Mouse (Mus musculus): ENCODE results near the gene Rora.

Rora gene

DNA sequence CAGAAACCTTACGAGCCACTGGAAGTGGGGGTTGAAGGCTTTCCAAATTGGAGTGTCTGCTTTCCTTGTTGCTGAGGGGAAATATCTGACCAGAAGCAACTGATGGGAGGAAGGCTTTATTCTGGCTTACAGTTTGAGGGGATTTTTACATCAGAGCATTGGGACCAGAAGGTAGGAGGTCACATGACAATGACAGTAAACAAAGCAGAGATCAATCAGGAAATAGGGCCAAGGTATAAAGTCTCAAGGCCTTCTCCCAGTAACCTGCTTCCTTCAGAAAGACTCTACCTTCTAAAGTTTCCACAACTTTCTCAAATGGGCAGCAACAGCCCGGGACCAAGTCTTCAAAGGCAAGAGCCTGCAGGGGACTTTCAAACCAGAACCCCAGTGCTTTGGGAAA, 34.6 kb downstream of the Rora start:
- DNase-seq (ENCODE audit: low read depth, low spot score): no peak

DNA sequence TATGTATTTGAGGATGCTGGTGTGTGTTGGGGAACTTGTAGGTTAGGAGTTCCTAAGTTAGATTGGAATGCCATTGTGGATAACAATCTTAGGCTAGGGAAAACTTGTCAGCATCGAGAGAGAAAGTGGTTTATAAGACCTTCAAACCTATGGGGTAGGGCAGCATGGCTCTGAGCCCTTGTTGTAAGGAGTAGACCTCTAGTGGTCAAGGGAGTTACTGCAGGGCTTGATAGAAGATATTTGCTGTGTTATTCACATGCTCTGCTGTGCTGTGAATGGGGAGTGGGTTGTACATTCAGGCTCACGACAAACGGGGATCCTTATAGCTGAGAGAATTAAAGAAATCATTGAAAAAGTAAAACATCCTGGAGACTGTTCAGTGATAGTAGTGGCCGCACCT, 35.8 kb downstream of the Rora start:
- DNase-seq (ENCODE audit: low read depth, low spot score): peak; percentile 81

- peak; percentile 19 for DNase-seq (ENCODE audit: low read depth, low spot score)
These were observed 41.4 kb downstream of the Rora start for GRCm38 (mm10) chr9:68694889-68695495.

GRCm38 (mm10) chr9:68695496-68695969, 41.9 kb downstream of the Rora start:
- peak; percentile 46 for DNase-seq (ENCODE audit: low read depth, low spot score)

DNA sequence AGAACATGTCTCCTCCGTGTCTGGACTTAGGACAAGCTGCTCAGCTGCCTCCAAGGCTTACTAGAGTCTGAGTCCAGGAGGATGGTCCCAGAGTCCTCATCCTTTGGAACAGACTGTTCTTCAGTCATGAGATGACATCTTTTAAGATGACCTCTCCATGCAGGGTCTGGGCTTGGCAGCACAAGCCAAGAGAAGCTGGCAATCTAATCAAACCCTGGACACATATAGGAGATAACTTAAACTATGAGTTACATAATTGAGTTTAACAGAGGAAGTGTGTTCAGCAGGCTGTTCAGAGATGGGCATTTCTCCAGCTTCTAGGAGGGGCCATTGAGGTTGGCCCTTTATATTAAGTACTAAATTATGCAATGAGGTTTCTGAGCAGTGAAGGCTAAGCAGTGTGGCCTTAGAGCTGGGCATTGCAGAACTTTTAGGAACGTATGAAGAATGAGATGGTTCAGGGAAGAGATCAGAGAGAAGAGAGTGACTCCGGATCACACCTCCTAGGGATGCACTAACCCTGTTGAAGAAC, 42.9 kb downstream of the Rora start:
- no peak for DNase-seq (ENCODE audit: low read depth, low spot score)

DNA sequence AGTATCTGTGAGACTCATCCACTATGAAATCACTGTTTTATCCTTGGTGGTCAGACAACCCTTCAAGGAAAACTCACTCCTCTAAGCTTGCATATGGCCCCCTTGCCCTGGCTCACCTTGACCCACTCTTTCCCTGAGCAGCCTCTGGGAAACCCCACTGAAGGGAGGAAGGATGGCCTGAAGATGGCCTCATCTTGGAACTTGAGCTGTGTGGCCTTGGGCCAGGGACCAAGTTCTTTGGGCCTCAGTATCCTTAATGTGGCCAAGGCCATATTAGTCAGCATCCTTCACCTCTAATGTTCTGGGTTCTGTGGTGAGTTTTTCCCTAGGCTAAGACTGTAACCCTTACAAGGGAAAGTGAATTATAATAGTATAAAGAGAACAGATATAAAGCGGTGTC, 45.8 kb downstream of the Rora start:
- no peak for DNase-seq (ENCODE audit: low read depth, low spot score)

DNA sequence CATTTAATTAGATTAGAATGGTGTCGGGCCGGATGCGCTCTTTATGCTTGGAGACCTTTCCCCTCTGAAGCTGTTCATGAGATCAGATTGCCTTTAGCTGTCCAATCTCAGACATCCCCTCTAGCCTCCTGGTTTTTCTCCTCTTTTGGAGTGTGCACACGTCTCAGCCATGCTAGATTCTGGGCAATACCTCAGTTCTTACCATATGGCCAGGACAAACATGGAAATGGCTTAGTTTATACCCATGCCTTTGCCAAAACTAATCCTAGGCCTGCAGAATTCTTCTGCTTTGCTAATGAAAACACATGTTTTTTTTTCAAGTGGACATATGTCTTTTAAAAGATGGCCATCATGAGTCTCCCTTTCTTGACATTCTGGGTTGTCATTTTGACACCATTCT, 46.3 kb downstream of the Rora start:
- DNase-seq (ENCODE audit: low read depth, low spot score): no peak

GRCm38 (mm10) chr9:68707636-68708035, 54.0 kb downstream of the Rora start:
- DNase-seq (ENCODE audit: low read depth, low spot score): no peak

GRCm38 (mm10) chr9:68709232-68709631, 55.6 kb downstream of the Rora start:
- no peak for DNase-seq (ENCODE audit: low read depth, low spot score)

DNA sequence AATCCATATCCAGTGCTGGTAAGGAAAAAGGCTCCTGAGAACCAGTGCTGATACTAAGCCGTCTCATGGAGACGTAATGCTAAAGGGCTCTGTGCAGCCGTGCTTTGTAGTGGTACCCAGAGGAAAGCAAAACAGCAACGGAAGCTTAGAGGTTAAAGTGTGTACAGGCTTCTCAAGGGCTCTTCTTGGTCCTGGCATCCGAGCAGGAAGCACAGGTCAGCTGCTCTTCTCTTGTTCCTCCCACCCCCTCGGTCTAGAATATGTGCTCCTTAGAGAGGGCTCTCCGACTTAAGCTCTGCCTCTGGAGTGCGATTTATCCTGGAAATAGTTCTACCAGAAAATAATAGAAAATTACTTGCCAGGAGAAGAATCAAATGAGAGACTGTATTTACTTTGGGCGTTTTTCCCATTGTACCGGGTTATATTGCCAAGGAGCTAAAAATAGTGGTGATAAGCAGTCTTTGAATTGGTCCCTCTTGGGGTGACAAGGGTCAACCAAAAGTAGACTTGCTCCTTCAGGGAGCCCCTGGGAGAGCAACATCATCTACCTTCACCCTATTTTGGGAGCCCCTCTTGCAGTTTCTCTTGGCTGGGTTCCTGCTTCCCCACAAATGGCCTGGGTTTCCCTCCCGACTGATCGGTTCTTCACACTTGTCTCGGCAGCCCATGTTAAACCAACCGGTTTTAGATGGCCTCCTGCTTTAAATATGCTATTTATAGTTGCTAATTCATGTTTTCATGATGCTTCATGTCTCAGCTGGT, 57.5 kb downstream of the Rora start:
- DNase-seq (ENCODE audit: low read depth, low spot score): no peak

- peak; percentile 62 for DNase-seq (ENCODE audit: low read depth, low spot score)
These were observed 63.4 kb downstream of the Rora start for GRCm38 (mm10) chr9:68716961-68717360.

GRCm38 (mm10) chr9:68718427-68718826, 64.8 kb downstream of the Rora start:
- DNase-seq (ENCODE audit: low read depth, low spot score): no peak

- DNase-seq (ENCODE audit: low read depth, low spot score): no peak
These were observed 65.7 kb downstream of the Rora start for GRCm38 (mm10) chr9:68719286-68719685.

- DNase-seq (ENCODE audit: low read depth, low spot score): no peak
These were observed 71.2 kb downstream of the Rora start for GRCm38 (mm10) chr9:68724636-68725285.

DNA sequence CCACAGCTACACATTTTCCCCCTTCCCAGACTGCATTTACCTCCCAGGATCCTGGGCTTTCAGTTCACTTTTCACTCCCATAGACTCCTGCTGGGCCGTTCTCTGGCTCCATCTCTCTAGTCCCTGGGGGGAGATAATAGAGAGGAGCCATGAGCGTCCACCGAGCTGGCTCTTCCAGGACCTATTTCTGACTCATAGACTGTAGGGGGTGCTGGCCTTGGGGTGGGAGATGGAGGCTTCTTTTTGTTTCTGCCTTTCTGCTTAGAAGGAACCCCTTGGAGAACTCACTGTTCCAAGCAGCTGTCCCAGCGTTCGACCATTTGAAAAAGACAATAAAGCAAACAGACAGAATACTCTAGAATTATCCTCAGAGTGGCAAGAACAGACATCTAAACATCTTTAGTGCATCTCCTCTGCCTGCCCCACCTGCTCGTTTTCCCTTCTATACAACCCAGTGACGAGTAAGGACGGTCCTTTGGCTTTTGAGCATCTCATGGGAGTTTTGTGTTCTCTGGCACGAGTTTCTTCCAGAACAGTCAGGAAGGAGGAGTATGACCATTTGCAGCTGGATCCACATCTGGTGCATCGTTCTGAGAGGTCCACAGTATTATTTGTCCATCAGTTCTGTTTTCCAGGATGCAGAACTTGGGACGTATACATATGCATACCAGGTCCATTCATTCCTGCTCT, 73.7 kb downstream of the Rora start:
- no peak for DNase-seq (ENCODE audit: low read depth, low spot score)

DNA sequence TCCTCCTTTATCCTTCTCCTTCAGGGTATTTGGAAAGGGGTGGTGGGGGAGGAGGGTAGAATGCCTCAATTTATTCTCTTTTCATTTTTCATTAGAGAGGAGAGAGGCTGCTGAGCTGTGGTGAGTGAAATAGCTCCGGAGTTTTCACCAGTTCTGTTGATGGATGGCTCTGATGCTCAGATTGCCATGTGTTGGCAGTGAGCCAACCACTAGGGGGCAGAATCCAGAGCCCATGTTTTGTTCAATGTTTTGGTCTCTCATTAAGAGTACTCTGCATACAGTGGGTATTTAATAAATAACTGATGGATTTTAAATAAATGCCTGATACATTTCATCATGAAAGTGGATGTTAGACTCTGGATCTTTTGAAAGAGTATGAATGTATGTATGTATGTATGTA, 77.9 kb downstream of the Rora start:
- no peak for DNase-seq (ENCODE audit: low read depth, low spot score)

GRCm38 (mm10) chr9:68732929-68733328, 79.3 kb downstream of the Rora start:
- DNase-seq (ENCODE audit: low read depth, low spot score): no peak

DNA sequence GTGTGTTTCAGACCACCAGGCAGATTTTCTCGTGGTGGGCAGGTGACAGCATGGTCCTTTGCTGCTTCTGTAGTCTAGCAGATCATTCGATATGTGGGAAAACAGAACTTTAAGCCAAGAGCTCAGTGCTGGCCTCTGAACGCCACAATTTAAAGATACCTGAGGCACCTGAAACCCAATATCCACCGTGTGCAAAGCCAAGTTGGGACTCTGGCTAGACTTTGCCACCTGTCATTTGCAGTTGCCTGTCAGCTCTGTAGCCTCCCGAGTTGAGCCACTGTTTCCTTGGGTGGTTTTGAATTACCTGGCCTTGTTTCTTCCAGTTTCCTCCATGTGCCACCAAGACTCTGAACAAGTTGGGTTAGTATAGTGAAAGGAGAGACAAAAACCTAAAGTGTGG, 82.3 kb downstream of the Rora start:
- no peak for DNase-seq (ENCODE audit: low read depth, low spot score)

DNA sequence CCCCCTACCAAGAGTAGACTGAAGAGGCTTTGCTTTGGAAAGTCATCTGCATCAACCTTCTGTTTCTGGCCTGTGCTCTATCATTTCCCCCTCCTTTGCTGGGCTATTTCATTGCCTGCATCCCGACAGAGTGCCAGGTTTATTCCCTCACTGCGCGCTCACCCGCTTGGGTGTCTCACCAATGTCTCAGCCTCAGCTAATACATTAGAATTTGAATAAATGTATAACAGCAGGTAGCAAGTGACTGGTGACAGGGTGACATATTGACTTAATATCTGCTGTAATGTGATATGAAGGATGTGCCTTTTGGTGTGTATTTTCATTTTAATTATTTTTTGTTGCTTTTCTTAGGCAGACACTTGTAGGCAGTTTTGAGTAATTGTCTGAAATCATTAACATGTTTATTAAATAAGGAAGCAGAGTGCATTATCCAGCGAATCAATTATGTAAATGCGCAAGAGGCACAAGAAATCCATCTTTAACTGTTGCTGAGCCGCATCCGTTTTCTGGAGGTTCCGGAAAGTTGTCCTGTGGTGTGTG, 83.7 kb downstream of the Rora start:
- no peak for DNase-seq (ENCODE audit: low read depth, low spot score)

GRCm38 (mm10) chr9:68745931-68746646, 92.5 kb downstream of the Rora start:
- no peak for DNase-seq (ENCODE audit: low read depth, low spot score)

DNA sequence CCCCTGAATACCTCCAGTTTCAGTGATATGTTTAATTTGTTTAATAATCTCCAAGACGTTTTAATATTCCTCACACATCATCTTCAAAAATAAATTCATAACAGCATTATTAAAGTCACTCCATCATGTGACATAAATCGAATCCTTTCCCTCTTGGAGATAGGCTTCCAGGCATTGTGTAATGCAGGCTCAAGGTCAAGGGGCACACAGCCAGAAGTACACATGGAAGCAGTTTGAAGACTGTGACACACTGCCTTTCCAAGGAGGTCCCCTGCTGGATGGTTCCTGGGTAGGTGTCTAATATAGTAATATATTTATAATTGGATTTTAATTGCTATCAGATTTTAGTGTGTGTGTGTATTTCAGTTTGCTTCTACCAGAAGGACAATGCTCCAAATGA, 103.4 kb downstream of the Rora start:
- no peak for DNase-seq (ENCODE audit: low read depth, low spot score)

Data from forelimb bud, embryonic 11.5 days (tissue).